Mouse (Mus musculus): ENCODE data around the gene Gm45713. TPM values are rescaled to one million over a fixed set of nuclear protein-coding genes. Genes with fewer than 3 reads are reported as not detected.
A peak's percentile ranks its signal among the peaks of the same experiment; 100 is the strongest.

Gm45713 gene
- polyA plus RNA-seq, 1 experiment from 2014 or later = 0.22 TPM

MicroRNA genes within 50 kb of the gene (microRNA counts, 519-probe panel; counts per million panel counts)
- 2,761 counts per million, percentile 12 among the panel's probes with 10 or more counts for microRNA mmu-miR-150

Small RNA genes lying within 50 kb of the gene (microRNA-seq; reads per million reads assigned to microRNA genes)
- gene Mir150 (10.8 reads per million, percentile 25 among the genes with 10 or more reads in this experiment), gene Mir5121 (9.7 reads per million, percentile 23 among the genes with 10 or more reads in this experiment), gene Mir7055 (not detected)

Other genes with a start within 250 kb of the Gm45713 start
- 76.8 and 81.2 TPM in 2 replicates for gene Med25, start 243.5 kb downstream of the Gm45713 start, polyA plus RNA-seq (2016; fragmentation: Nextera tagmentation; extraction: Ambion mirVana)
- gene Fuz, start 240.2 kb downstream of the Gm45713 start, polyA plus RNA-seq (2016; fragmentation: Nextera tagmentation; extraction: Ambion mirVana) = 12.0 and 12.6 TPM in 2 replicates
- gene Ap2a1, start 206.7 kb downstream of the Gm45713 start, polyA plus RNA-seq (2016; fragmentation: Nextera tagmentation; extraction: Ambion mirVana) = 74.5 and 77.2 TPM in 2 replicates
- 0.19 TPM in 1 of 2 replicates, not detected in the other for gene Tsks, start 193.0 kb downstream of the Gm45713 start, polyA plus RNA-seq (2016; fragmentation: Nextera tagmentation; extraction: Ambion mirVana)
- 10.7 and 11.5 TPM in 2 replicates for gene Cpt1c, start 161.4 kb downstream of the Gm45713 start, polyA plus RNA-seq (2016; fragmentation: Nextera tagmentation; extraction: Ambion mirVana)
- 377 and 394 TPM in 2 replicates for gene Prmt1, start 149.7 kb downstream of the Gm45713 start, polyA plus RNA-seq (2016; fragmentation: Nextera tagmentation; extraction: Ambion mirVana)
- gene Irf3, start 138.6 kb downstream of the Gm45713 start, polyA plus RNA-seq (2016; fragmentation: Nextera tagmentation; extraction: Ambion mirVana) = 59.5 and 60.8 TPM in 2 replicates
- gene Bcl2l12, start 137.5 kb downstream of the Gm45713 start, polyA plus RNA-seq (2016; fragmentation: Nextera tagmentation; extraction: Ambion mirVana) = 42.1 and 42.5 TPM in 2 replicates
- gene Scaf1, start 119.9 kb downstream of the Gm45713 start, polyA plus RNA-seq (2016; fragmentation: Nextera tagmentation; extraction: Ambion mirVana) = 37.0 and 41.2 TPM in 2 replicates
- gene Rras, start 118.3 kb downstream of the Gm45713 start, polyA plus RNA-seq (2016; fragmentation: Nextera tagmentation; extraction: Ambion mirVana) = 79.3 and 79.4 TPM in 2 replicates
- 7.1 and 7.2 TPM in 2 replicates for gene Prr12, start 83.3 kb downstream of the Gm45713 start, polyA plus RNA-seq (2016; fragmentation: Nextera tagmentation; extraction: Ambion mirVana)
- 43.3 and 45.7 TPM in 2 replicates for gene Nosip, start 73.8 kb downstream of the Gm45713 start, polyA plus RNA-seq (2016; fragmentation: Nextera tagmentation; extraction: Ambion mirVana)
- gene Prrg2, start 73.6 kb downstream of the Gm45713 start, polyA plus RNA-seq (2016; fragmentation: Nextera tagmentation; extraction: Ambion mirVana) = 13.6 and 14.0 TPM in 2 replicates
- gene Rcn3, start 44.0 kb downstream of the Gm45713 start, polyA plus RNA-seq (2016; fragmentation: Nextera tagmentation; extraction: Ambion mirVana) = 290 and 291 TPM in 2 replicates
- gene Fcgrt, start 32.4 kb downstream of the Gm45713 start, polyA plus RNA-seq (2016; fragmentation: Nextera tagmentation; extraction: Ambion mirVana) = 28.1 and 28.3 TPM in 2 replicates
- 1,003 and 1,022 TPM in 2 replicates for gene Rps11, start 11.8 kb downstream of the Gm45713 start, polyA plus RNA-seq (2016; fragmentation: Nextera tagmentation; extraction: Ambion mirVana)
- 868 and 880 TPM in 2 replicates for gene Rpl13a, start 7.5 kb downstream of the Gm45713 start, polyA plus RNA-seq (2016; fragmentation: Nextera tagmentation; extraction: Ambion mirVana)
- gene Flt3l, start 201 bp upstream of the Gm45713 start, polyA plus RNA-seq (2016; fragmentation: Nextera tagmentation; extraction: Ambion mirVana) = 1.1 and 1.2 TPM in 2 replicates
- gene Pih1d1, start 18.1 kb upstream of the Gm45713 start, polyA plus RNA-seq (2016; fragmentation: Nextera tagmentation; extraction: Ambion mirVana) = 81.3 and 86.2 TPM in 2 replicates
- gene Aldh16a1, start 18.4 kb upstream of the Gm45713 start, polyA plus RNA-seq (2016; fragmentation: Nextera tagmentation; extraction: Ambion mirVana) = 34.9 and 39.6 TPM in 2 replicates
- 2.6 and 3.8 TPM in 2 replicates for gene Slc17a7, start 27.7 kb upstream of the Gm45713 start, polyA plus RNA-seq (2016; fragmentation: Nextera tagmentation; extraction: Ambion mirVana)
- not detected in 2 replicates for gene Gfy, start 43.3 kb upstream of the Gm45713 start, polyA plus RNA-seq (2016; fragmentation: Nextera tagmentation; extraction: Ambion mirVana)
- gene Pth2, start 44.8 kb upstream of the Gm45713 start, polyA plus RNA-seq (2016; fragmentation: Nextera tagmentation; extraction: Ambion mirVana) = 0.40 TPM in 1 of 2 replicates, not detected in the other
- 0.62 and 0.70 TPM in 2 replicates for gene Ccdc155, start 68.7 kb upstream of the Gm45713 start, polyA plus RNA-seq (2016; fragmentation: Nextera tagmentation; extraction: Ambion mirVana)
- gene Dkkl1, start 75.9 kb upstream of the Gm45713 start, polyA plus RNA-seq (2016; fragmentation: Nextera tagmentation; extraction: Ambion mirVana) = 0.99 and 1.5 TPM in 2 replicates
- 131 and 138 TPM in 2 replicates for gene Tead2, start 79.5 kb upstream of the Gm45713 start, polyA plus RNA-seq (2016; fragmentation: Nextera tagmentation; extraction: Ambion mirVana)
- gene Cd37, start 102.9 kb upstream of the Gm45713 start, polyA plus RNA-seq (2016; fragmentation: Nextera tagmentation; extraction: Ambion mirVana) = 1.2 and 1.4 TPM in 2 replicates
- gene Slc6a16, start 104.9 kb upstream of the Gm45713 start, polyA plus RNA-seq (2016; fragmentation: Nextera tagmentation; extraction: Ambion mirVana) = 0.37 TPM in 2 replicates
- not detected in 2 replicates for gene Slc6a21, start 141.3 kb upstream of the Gm45713 start, polyA plus RNA-seq (2016; fragmentation: Nextera tagmentation; extraction: Ambion mirVana)
- gene Trpm4, start 197.5 kb upstream of the Gm45713 start, polyA plus RNA-seq (2016; fragmentation: Nextera tagmentation; extraction: Ambion mirVana) = 15.2 and 15.4 TPM in 2 replicates
- gene Hrc, start 199.1 kb upstream of the Gm45713 start, polyA plus RNA-seq (2016; fragmentation: Nextera tagmentation; extraction: Ambion mirVana) = 25.5 and 26.9 TPM in 2 replicates
- 2.6 and 3.3 TPM in 2 replicates for gene Ppfia3, start 230.8 kb upstream of the Gm45713 start, polyA plus RNA-seq (2016; fragmentation: Nextera tagmentation; extraction: Ambion mirVana)
- gene Lin7b, start 234.4 kb upstream of the Gm45713 start, polyA plus RNA-seq (2016; fragmentation: Nextera tagmentation; extraction: Ambion mirVana) = 0.82 and 1.1 TPM in 2 replicates

Measured in heart, embryonic 12.5 days (tissue).